Comparison of ENCODE assay signal across 9 mouse cellular contexts in genomic region chr1:181417937-181418523, GRCm38 (mm10).
A peak's percentile ranks its signal among the peaks of the same experiment; 100 is the strongest.
DNase-seq lines count a peak whose midpoint lies in the region; ATAC-seq and TF ChIP-seq lines count a peak whose summit lies in the region.
"Had no signal": no experiment of that assay in that cellular context is flagged by ENCODE, and none has a peak within 500 bp of the region (broad histone marks: within the 10 kb centered on the region; RNA-seq: fewer than 3 reads in every experiment).

No protein-coding gene starts in this region.

- WGBS in limb, embryonic 14.5 days: 74% methylated on average over 6 of the region's 6 CpGs
- WGBS in limb, embryonic 10.5 days: 87% methylated on average over 6 of the region's 6 CpGs
- 55% methylated on average over 6 of the region's 6 CpGs for WGBS in stomach, embryonic 15.5 days

- H3K9me3 ChIP-seq in limb, embryonic 14.5 days (ENCODE audit: control insufficient read depth, low read length): no peaks in the 10 kb centered on the region
- H3K9me3 ChIP-seq in limb, embryonic 10.5 days (replicated peaks): no peaks in the 10 kb centered on the region
- no peaks in the 10 kb centered on the region for H3K9me3 ChIP-seq in stomach, embryonic 15.5 days

- ATAC-seq in limb, embryonic 14.5 days (ENCODE audit: low FRiP score, low read depth): no peak
- peak; percentile 47; the same call in 1 of the 2 replicates for ATAC-seq in stomach, embryonic 15.5 days (ENCODE audit: insufficient read depth, low FRiP score, low read depth)
- no peak for ATAC-seq in erythroid progenitor cell, adult 5-6 weeks (replicated peaks; ENCODE audit: low FRiP score, poor library complexity, severe bottlenecking)

- H3K4me3 ChIP-seq in limb, embryonic 14.5 days (replicated peaks; ENCODE audit: low read length): no peak overlapping the region
- H3K4me3 ChIP-seq in limb, embryonic 10.5 days: no peak overlapping the region
- H3K4me3 ChIP-seq in stomach, embryonic 15.5 days (replicated peaks): no peak overlapping the region

- H3K4me1 ChIP-seq in limb, embryonic 14.5 days (ENCODE audit: control insufficient read depth, insufficient read depth, low read length): peaks cover 13% of the 10 kb centered on the region; the same call in 1 of the 2 replicates
- peaks cover 6% of the 10 kb centered on the region for H3K4me1 ChIP-seq in limb, embryonic 10.5 days
- peaks cover 5% of the 10 kb centered on the region; the same call in 1 of the 2 replicates for H3K4me1 ChIP-seq in stomach, embryonic 15.5 days

- H3K36me3 ChIP-seq in limb, embryonic 14.5 days (ENCODE audit: control insufficient read depth, insufficient read depth, low read length): no peaks in the 10 kb centered on the region
- H3K36me3 ChIP-seq in limb, embryonic 10.5 days: no peaks in the 10 kb centered on the region
- no peaks in the 10 kb centered on the region for H3K36me3 ChIP-seq in stomach, embryonic 15.5 days

- TF ChIP-seq POLR2A in limb, embryonic 14.5 days (IDR thresholded peaks at IDR 0.05; ENCODE audit: borderline replicate concordance, extremely low read depth, insufficient read depth, insufficient read length): no peak

- DNase-seq in limb, embryonic 14.5 days (ENCODE audit: low spot score): peak; percentile 47
- no peak for DNase-seq in limb, embryonic 10.5 days (ENCODE audit: low spot score)
- peak; percentile 46 to 59 for DNase-seq in gastrocnemius, postnatal 4 days (ENCODE audit: low spot score in 2 of 2)
- peak; percentile 66 for DNase-seq in kidney, postnatal 10 days
- DNase-seq in embryo, embryonic 10 days (ENCODE audit: low spot score): no peak
- no peak for DNase-seq in T-cell, adult 2 months (ENCODE audit: low spot score)
- DNase-seq: thymus, postnatal 14 days had no signal

- no peak overlapping the region for H3K27ac ChIP-seq in limb, embryonic 14.5 days (replicated peaks; ENCODE audit: low read depth, low read length)
- no peak overlapping the region for H3K27ac ChIP-seq in limb, embryonic 10.5 days
- no peak overlapping the region for H3K27ac ChIP-seq in stomach, embryonic 15.5 days

- no peak overlapping the region for H3K4me2 ChIP-seq in limb, embryonic 14.5 days (replicated peaks; ENCODE audit: low read depth, low read length, severe bottlenecking)
- H3K4me2 ChIP-seq in stomach, embryonic 15.5 days: no peak overlapping the region

- H3K9ac ChIP-seq in limb, embryonic 14.5 days (ENCODE audit: low read depth, low read length, severe bottlenecking): no peak overlapping the region
- no peak overlapping the region for H3K9ac ChIP-seq in stomach, embryonic 15.5 days

- no peaks in the 10 kb centered on the region for H3K27me3 ChIP-seq in limb, embryonic 14.5 days (ENCODE audit: control insufficient read depth, insufficient read depth, low read length)
- H3K27me3 ChIP-seq in limb, embryonic 10.5 days (ENCODE audit: low read depth, poor library complexity, severe bottlenecking): no peaks in the 10 kb centered on the region
- 0 out of 2 replicates have a peak, but pooled peaks cover 2% of the 10 kb centered on the region for H3K27me3 ChIP-seq in stomach, embryonic 15.5 days (replicated peaks)

Comparison
In these comparisons a context has a peak if more than half of its experiments do, and no peak if none do; other contexts are left out.
1. DNase-seq: peak in limb, embryonic 14.5 days (single experiment), gastrocnemius, postnatal 4 days (2 of 2) and kidney, postnatal 10 days (single experiment); none in limb, embryonic 10.5 days (single experiment), embryo, embryonic 10 days (single experiment) and T-cell, adult 2 months (single experiment).